Mouse (Mus musculus) frontal cortex, postnatal 36 days (tissue): ENCODE measurements around the gene Ccdc93.

Experiments used
- DNase-seq, 2 experiments: peaks; one replicate each; pipeline ENCODE4 v3.0.0; 2022; ENCODE audit warnings: low spot score in 2 of 2

Ccdc93 gene

DNA sequence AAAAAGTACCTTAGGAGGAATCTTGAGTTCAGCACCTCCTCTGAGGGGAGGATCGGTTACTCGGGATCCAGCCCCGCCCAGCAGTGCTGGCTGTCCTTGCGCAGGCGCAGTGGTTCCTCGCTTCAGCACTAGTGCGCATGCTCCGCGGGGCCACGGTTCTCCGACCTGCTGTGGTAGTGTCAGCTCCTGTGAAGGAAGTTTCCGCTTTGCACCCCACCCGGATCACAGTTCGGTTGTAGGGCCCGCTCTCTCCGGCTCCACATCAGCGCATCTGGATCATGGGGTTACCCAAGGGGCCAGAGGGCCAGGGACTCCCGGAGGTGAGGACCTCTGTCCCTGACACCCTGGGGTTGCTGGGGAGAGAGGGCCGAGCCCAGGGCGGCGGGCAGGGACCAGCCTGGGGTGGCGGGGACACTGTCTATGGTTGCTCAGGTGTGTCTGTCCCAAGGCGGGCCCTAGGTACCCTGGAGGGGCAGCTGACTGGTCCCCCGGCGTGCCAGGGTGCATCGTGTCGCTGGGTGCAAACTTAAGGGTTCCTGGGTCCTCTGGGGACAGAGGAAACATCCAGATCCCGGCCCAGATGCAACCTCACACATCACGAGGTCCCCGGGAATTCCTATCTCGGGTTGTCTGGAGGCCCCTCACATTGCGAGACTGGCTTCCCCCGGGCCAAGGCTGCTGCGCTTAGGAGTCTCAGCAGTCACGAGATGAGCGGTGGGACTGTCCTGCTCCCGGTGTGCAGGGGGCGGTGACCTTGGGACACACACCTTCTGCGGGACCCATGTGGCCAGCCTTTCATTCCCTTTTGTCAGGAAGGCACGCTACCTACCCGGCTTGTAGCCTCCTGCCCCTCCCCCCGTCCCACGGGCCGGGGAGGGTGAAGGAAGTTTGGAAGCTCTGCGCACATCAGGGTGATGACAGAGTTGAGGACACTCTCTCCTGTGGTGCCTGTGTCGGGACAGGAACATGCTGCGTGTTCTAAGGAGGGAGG, at the start of gene Ccdc93:
Gene Ccdc93 (plus strand): TSS at position 112 of the 991 bp plus-strand sequence.
- DNase-seq = peak; percentile 99 to 100

DNA sequence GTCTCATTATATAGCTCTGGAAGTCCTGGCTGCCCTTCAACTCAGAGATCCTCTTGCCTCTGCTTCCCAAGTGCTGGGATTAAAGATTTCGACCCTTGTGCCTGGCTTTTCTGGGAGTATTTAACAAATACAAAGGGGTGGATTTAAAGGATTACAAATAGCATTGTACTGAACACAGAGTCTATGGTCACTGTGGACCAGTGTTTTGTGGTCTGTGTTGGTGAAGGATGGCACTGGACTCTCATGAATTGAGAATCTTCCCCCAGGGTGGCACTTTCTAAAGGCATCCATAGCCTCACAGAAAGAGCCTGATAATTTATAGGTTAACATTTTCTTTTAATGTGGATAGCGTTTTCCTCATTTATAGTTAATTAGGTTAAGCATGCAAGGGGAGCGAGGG, 49.3 kb upstream of the Ccdc93 start:
- DNase-seq = no peak

- DNase-seq = no peak
Measured at GRCm38 (mm10) chr1:121388312-121388711, 42.5 kb upstream of the Ccdc93 start.

- no peak for DNase-seq
Measured at GRCm38 (mm10) chr1:121388732-121389131, 42.1 kb upstream of the Ccdc93 start.

GRCm38 (mm10) chr1:121389574-121389973, 41.3 kb upstream of the Ccdc93 start:
- DNase-seq = no peak

DNA sequence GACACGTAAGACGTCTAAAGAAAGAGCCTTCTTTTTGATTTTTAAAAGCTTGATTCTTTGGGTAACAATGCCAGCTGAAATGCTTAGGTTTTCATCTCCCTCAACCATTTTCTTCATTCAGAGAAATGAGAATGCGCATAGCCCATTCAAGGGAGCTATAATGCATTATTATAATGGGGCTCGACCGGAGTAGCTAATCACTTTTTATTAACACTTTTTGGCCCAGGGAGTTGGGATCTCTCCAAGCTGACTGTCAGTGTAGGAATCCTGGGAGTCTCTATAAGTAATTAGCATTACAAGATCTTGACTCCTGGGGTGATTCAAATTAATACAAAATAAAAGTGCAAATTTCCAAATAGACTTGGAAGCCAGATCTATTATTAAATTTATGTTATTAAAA, 40.8 kb upstream of the Ccdc93 start:
- DNase-seq = no peak

DNA sequence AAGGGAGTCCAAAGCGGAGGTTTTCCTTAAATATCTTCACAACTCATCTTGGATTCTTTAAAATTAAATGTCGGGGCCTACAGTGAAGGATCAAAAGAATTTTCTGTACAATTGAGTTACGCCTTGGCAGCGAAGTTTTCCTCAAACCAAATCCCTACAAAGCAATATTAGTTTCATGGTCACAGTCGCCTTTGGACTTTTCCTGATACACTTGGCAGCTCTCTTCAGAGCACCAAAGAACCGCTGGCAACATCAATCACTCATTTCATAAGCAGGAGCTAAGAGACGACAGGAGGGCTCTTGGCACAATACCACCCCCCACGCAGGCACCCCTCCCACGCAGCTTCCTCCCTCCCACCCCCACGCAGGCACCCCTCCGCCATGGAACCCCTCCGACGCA, 40.4 kb upstream of the Ccdc93 start:
- no peak for DNase-seq

- DNase-seq = no peak
Measured at GRCm38 (mm10) chr1:121390855-121391254, 40.0 kb upstream of the Ccdc93 start.

DNA sequence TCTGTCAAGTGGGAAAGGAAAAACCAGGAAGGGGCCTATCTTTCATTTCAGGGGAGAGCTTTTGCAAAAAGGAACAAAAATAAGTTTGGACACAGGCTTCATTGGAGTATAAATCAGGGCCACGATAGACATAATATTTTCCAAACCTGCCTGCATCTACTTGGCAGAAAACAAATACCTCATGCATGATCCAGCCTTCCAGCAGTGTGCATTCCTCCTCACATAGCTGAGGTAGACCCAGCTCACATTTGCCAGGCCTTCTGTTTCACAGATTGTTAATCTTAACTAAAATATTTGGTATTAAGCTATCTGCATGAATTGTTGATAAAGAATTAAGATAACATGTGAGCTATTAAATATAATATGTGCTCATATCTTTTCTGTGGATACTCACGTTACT, 37.7 kb upstream of the Ccdc93 start:
- no peak for DNase-seq

GRCm38 (mm10) chr1:121394764-121395163, 36.1 kb upstream of the Ccdc93 start:
- no peak for DNase-seq

- no peak for DNase-seq
Measured at GRCm38 (mm10) chr1:121396501-121396900, 34.3 kb upstream of the Ccdc93 start.

GRCm38 (mm10) chr1:121398231-121398630, 32.6 kb upstream of the Ccdc93 start:
- DNase-seq = no peak

DNA sequence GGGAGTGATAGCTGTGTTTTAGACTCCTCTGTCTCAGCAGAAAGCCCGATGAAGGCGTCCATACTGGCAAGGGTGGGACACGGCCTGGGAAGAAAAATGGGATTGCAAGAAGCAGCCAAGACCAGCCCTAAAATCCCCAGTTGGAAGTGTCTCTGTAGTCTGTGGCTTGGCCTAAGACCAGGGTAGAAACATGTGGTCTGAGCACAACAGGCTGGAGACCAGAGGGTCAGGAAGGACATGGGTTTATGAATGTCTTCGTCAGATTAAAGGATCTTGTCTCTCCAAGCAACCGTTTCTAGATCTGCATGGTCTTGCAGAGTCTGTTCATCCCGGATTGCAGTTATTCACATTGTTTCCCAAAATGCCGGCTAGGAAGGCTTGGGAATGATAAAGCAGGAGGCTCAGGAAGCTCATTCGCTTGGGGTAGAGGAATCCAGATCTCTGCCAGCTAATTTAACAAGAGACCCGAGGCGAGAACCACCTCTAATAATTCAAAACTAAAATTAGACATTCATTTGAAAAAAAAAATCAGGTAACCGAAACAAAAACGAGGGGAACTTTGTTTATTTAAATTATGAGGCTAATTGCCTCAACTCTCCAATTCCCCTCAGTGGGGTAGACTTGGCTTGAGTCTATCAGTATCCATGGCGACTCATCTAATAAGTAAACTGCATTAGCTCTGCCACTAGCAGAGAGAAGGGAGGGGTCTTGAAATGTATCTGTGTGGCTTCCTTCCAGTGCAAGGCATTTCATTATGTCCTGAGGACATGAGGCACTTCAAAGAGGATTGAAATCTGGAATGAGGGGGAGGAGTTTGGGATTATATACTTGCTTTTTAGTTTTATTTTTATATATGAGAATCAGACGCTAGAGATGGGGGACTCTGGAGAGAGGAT, 31.6 kb upstream of the Ccdc93 start:
- no peak for DNase-seq

GRCm38 (mm10) chr1:121400243-121400642, 30.6 kb upstream of the Ccdc93 start:
- peak in 1 of 2 experiments; percentile 17 for DNase-seq

DNA sequence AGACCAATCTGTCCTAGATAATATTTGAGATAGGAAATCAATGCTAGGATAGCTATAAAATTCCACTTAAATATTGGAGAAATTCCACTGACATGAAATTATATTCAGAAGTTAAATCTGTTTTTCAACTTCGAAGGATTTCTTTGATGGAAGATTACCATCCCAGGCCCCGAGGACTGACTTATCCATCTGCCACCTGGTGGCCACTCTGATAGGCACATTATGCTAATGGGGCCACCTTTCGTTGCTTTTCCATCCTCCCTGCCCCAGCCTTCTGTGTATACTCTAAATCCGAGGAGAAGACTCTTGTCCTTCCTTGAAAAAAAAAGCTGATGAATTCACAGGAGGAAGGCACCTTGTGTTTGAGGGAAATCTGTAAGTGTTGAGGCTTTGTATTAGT, 11.8 kb upstream of the Ccdc93 start:
- DNase-seq = no peak

DNA sequence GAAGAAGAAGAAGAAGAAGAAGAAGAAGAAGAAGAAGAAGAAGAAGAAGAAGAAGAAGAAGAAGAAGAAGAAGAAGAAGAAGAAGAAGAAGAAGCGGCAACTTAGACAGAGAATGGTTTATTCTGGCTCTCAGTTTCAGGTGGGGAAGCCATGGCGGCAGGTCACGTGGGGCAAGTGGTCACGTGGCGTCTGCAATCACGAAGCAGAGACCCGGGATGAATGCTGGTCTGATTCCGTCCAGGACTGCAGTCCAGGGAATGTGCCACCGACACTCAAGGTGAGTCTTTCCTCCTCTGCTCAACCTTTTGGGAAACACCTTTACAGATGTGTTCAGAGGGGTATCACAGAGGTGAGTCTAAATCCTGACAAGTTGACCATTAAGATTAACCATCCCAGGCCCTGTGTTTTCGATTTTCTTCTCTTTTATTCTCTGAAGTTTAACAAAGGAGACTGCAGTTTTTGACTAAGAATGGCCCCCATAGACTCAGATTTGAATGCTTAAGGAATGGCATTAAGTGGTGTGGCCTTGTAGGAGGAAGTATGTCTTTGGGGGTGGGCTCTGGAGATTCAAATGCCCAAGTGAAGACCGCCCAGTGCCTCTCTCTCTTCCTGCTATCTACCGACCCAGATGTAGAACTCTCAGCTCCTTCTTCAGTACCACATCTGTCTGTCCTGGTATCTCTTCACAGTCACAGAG, 11.1 kb upstream of the Ccdc93 start:
- no peak for DNase-seq

DNA sequence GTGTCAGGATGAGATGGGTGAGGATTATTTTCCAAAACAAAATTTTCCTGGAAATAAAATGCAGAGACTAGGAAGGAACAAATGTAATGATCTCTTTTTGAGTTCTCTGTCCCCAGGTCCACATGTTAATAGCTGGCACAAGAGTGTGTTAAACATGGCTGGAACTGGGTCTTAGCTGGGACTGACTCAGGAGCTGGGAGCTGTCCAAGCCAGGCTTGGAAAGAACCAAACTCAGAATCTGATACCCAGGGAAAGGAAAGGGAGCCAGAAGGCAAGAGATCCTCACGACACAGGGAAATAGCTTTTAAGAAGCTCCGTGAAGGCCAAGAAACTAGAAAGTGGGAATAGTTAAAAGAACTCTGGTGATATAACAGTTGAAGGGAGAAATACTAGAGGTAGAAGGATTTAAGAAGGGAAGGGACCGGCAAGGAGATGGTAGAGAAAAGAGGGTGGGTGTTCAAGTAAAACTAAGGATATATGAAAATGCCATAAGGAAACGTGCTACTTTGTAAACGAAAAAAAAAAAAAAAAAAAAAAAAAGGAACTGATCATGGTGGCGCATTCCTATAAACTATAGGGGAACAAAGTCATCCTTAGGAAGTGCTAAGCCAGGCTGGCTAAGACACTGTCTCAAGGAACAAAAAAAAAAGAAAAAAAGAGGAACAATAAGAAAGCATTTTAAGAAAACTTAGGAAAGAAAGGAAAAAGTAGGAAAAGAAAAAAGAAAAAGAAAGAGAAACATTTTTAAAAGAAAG, 489 bp upstream of the Ccdc93 start:
- no peak for DNase-seq

DNA sequence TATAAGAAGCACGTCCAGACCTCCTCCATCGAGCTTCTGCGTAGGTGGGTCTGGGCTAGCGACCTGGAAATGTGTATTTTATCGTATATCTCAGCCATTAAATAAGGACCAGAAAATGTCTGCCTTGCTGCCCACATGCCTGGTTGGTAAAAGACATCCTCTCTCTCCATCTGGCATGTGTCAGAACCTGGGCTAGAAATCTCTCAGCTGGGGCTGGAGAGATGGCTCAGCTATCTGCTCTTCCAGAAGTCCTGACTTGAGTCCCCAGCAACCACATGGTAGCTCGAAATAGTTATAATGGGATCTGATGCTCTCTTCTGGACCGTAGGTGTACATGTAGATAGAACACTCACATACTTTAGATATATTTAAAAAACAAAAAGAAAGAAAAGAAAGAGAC, 5.1 kb downstream of the Ccdc93 start:
- DNase-seq = peak; percentile 12 to 36

GRCm38 (mm10) chr1:121440535-121441381, 9.9 kb downstream of the Ccdc93 start:
- peak; percentile 66 to 77 for DNase-seq

- no peak for DNase-seq
Measured at GRCm38 (mm10) chr1:121444147-121444546, 13.3 kb downstream of the Ccdc93 start.
